Mouse (Mus musculus) spleen, postnatal 4 days (tissue): ENCODE results near the gene Hist1h2af.
"Not testable (repeated sequence)": the region's sequence is repeated elsewhere in the genome, so short reads cannot be mapped to it uniquely, and the experiment has no call there.

Source experiments
- DNase-seq, 2 experiments: peaks; one replicate each; pipeline ENCODE4 v3.0.0; 2022; ENCODE audit warnings: low spot score in 2 of 2

Hist1h2af gene

DNA sequence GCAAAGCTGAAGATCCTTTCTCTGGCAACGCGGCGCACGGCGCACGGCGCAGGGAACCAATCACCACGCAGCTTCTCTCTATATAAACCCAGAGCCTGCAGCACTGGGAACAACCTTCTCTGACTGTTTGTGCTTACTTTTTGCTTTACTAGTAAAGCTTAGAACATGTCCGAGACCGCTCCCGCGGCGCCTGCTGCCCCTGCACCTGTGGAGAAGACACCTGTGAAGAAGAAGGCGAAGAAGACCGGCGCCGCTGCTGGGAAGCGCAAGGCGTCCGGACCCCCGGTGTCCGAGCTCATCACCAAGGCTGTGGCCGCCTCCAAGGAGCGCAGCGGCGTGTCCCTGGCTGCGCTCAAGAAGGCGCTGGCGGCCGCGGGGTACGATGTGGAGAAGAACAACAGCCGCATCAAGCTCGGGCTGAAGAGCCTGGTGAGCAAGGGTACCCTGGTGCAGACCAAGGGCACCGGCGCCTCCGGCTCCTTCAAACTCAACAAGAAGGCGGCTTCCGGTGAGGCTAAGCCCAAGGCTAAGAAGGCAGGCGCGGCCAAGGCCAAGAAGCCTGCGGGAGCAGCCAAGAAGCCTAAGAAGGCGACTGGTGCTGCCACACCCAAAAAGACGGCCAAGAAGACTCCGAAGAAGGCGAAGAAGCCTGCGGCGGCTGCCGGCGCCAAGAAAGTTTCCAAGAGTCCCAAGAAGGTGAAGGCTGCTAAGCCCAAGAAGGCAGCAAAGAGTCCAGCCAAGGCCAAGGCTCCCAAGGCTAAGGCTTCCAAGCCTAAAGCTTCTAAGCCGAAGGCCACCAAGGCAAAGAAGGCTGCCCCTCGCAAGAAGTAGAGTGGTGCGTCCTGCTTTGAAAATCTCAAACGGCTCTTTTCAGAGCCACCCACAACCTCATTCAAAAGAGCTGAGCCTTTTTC is 21.5 kb downstream of the Hist1h2af start:
- peak; percentile 92 to 98 for DNase-seq

- peak; percentile 78 to 88 for DNase-seq
Observed at GRCm38 (mm10) chr13:23555839-23556416, 22.2 kb downstream of the Hist1h2af start.

GRCm38 (mm10) chr13:23556906-23557305 is 23.2 kb downstream of the Hist1h2af start:
- no peak for DNase-seq

DNA sequence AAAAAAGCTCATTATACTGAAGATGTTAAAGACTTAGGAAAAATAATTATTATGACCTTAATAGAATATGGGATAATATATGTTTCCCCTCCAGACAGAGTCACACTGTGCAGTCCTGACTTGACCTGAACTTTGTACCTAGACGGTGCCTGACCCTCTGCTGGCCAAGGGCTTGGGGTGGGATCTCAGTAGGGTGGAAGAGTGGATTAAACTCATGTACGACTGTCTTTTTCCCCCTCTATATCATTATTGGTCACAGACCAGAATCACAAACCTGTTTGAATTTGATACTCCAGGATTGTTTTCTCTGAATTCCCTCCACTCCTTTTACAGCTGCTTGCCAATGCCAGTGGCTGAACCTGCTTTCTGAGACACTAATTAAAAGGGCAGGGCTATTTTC is 27.0 kb downstream of the Hist1h2af start:
- not testable (repeated sequence) for DNase-seq

DNA sequence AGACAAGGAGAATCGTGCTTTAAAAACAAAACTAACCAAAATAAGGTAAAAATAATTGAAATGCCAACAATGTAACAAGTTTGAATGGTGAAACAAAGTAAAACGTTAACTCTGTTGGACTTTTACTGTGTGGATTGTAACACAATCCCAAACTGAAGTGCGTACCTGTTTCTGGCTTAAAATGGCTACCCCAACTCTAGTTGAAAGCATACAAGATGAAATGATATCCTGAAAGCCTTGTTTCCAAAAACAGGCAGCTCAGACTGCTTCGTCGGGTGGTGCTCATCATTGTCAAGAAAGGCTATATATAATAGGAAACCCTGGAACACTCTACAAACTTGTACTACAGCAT is 27.8 kb downstream of the Hist1h2af start:
- not testable (repeated sequence) for DNase-seq

- DNase-seq = peak; percentile 94 to 98
Observed at GRCm38 (mm10) chr13:23561883-23562659, 28.4 kb downstream of the Hist1h2af start, which contains the start of gene Hist1h3e. Hist1h3e (minus strand) TSS chr13:23562369.

DNA sequence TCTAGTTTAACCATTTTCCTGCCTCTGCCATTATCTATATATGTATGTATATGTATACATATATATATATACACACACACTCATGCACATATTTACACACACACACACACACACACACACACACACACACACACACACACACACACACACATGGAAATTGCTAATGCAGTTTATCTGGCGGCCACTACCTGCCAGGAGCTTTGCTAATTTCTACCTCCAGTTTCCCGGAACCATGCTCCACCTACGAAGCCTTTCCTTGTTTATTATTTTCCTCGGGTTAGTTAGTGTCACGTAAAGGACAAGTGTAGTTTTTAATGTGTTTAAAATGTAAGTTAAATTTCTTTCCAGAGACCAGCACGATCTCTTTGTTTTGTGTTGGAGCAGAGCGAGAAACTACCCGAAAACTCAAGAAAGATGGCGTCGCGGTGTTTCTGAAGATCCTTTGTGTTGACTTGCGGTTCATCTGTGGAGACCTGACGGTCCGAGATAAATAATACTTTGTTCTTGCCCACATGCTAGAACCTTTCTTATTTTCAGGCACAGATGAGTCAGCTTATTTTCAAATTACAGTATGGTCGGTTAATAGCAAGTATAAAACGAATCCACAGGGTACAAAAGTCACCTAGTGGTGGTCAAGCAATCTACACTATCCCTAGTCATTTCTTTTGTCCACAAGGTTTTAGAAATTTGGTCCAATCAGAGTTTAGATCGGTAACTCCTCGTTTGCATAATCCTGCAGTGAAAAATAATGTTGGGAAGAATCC is 29.2 kb downstream of the Hist1h2af start:
- peak in 1 of 2 experiments; percentile 62 for DNase-seq

DNA sequence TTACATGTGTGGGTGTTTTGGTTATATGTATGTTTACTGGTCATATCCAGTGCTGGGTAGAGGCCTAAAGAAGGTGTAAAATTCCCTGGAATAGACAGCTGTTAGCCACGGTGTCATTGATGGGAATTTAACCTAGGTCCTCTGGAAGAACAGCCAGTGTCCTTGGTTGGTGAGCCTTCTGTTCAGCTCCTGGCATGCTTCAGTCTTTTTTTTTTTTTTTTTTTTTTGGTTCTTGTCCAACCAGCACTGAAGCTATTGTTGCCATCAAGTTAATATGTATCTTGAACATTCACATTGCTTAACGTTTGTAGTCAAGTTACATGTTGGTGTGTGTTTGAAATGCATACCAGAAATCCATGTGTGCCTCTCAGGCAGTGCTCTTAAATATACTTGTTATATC is 30.8 kb downstream of the Hist1h2af start:
- DNase-seq = no peak

DNA sequence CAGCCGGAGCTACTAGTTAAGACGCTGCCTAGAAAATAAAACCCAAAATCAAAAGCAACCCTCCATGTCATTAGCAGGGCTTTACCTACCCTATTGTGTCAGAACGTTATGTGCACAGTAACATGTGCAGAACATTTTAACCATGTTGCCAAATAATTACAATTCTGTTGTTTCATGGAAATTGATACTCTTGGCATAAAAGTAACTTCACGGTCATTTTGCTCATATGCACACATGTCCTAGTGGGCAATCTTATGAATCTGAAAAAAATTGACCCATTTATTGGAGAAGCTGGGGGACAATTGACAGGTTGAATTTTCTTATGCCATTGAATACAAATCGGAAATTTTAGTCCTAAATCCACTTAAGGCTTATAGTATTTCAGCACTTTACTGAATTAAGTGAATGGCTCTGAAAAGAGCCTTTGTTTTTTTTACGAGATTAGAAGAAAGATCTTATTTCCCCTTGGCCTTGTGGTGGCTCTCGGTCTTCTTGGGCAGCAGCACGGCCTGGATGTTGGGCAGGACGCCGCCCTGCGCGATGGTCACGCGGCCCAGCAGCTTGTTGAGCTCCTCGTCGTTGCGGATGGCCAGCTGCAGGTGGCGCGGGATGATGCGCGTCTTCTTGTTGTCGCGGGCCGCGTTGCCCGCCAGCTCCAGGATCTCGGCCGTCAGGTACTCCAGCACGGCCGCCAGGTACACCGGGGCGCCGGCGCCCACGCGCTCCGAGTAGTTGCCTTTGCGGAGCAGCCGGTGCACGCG is 36.7 kb downstream of the Hist1h2af start:
- not testable (repeated sequence) for DNase-seq

DNA sequence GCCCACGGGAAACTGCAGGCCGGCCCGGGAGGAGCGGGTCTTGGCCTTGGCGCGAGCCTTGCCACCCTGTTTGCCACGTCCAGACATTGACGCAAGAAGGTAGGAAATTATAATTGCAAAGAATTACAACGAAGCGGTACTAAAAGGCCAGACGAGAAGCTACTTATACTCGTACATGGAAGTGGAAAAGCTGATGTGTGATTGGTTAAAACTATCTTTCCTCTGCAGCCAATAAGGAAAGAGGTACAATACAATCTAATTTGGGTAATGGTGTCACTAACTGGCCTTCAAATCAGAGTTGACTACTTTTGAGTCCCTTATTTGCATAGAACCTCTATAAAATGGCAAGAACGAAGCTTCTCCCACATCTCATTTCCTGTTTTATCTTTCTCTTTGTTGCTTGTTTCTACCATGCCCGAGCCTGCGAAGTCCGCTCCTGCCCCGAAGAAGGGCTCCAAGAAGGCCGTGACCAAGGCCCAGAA is 37.4 kb downstream of the Hist1h2af start, which contains the start of the genes Hist1h2ae and Hist1h2bg:
Gene Hist1h2ae, minus strand, starts transcription at position 199 of the 482 bp plus-strand sequence.
Gene Hist1h2bg, plus strand, starts transcription at position 375 of the 482 bp plus-strand sequence.
- peak; percentile 85 to 92 for DNase-seq

DNA sequence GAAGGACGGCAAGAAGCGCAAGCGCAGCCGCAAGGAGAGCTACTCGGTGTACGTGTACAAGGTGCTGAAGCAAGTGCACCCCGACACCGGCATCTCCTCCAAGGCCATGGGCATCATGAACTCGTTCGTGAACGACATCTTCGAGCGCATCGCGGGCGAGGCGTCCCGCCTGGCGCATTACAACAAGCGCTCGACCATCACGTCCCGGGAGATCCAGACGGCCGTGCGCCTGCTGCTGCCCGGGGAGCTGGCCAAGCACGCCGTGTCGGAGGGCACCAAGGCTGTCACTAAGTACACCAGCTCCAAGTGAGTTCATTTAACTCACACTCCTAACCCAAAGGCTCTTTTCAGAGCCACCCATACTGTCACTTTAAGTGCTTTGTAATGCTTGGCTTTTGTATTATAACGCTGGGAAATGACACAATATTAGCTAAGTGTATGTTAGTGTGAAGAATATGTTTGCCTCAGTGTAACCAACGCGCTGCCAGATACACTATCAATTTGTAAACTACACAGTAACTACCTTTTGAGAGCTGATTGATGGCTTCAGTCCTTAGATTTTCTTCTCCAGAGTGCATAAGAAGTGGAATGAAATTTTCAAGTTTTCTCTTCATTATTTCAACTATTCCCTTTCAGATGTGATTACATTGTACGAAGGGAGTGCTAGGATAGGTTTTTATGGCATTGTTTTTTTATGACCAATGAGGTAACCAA is 38.0 kb downstream of the Hist1h2af start:
- DNase-seq = not testable (repeated sequence)

DNA sequence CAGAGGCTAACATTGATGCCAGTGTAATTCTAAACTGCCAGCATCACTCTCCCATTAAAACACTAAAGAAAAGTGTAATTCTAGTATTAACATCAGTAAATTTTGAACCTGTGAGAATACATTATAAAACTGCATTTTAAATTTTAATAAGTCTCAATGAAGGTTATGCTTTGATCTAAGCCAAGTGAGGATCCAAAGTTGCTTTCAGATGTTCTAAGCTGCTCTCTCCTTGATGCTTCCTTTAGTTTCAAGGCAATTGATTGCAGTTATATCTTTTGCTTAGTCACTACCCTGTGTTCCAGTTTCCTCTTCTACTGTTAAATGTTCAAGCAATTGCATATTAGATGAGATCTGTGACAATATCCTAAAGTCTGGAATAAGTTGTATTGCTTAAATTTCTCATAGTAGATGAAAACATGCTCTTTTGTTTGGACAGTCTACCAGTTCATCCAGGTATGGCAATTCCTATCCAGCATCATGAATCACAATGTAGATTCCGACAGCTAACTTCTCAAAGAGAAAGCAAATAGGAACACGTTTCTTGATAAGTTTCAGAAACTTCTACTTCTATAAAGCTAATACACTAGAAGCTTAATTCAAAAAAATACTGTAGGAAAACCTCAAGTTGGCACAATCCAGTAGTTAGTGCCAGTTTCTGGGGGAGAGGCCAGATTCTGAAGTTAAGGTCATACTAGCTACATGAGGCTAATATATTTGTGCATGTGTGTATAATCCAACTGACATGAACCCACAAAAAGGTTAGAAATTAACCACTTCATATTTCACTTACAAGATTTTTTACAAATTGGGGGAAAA is 38.7 kb downstream of the Hist1h2af start:
- DNase-seq = peak in 1 of 2 experiments; percentile 31

DNA sequence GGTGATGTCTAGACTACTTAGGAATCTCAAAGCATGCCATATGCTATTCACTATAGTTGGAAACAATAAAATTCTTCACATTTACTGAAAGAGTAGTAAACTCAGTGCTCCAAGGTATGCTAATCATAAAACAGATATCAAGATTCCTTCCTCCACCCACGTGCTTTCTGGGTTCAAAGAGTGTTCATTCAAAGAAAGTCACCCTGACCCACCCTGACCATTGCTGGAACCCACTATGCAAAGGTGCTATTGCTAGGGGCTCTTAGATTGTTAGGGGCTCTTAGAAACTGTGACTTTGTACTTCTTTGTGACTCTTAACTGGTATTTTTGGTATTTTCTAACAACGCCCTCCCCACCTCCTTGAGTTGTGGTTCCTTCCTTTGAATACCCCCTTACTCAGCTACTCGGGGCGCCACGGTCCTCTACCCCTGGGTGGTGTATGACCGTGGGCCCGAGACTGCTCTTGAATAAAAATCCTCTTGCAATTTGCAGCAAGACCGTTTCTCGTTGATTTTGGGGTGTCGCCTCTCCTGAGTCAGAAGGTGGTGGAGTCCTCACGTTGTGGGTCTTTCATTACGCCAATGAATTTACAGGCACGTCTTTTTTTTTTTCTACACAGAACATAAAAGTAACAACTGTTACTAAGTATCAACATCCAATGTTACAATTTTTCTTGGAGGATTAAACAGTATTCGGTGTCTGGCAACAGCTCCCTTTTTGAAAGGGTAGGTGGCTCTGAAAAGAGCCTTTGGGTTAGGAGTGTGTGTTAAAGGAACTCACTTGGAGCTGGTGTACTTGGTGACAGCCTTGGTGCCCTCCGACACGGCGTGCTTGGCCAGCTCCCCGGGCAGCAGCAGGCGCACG is 39.6 kb downstream of the Hist1h2af start:
- DNase-seq = peak in 1 of 2 experiments; percentile 78

DNA sequence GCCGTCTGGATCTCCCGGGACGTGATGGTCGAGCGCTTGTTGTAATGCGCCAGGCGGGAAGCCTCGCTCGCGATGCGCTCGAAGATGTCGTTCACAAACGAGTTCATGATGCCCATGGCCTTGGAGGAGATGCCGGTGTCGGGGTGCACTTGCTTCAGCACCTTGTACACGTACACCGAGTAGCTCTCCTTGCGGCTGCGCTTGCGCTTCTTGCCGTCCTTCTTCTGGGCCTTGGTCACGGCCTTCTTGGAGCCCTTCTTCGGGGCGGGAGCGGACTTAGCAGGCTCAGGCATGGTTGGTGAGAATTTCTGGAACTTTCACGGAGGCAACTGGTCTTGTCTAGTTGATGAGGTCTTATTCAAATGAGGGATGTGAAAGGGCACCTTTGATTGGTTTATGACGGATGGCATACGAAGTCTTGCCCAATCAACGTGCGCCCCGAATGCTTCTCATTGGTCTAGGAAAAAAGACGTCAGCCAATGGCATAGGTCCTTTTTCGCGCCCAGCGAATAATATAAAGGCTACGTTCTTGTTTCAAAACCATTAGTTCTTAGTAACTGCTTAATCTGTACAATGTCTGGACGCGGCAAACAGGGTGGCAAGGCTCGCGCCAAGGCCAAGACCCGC is 40.3 kb downstream of the Hist1h2af start, which contains the start of the genes Hist1h2bf and Hist1h2ad:
Gene Hist1h2bf, minus strand, starts transcription at position 299 of the 627 bp plus-strand sequence.
Gene Hist1h2ad, plus strand, starts transcription at position 484 of the 627 bp plus-strand sequence.
- peak; percentile 91 to 93 for DNase-seq

DNA sequence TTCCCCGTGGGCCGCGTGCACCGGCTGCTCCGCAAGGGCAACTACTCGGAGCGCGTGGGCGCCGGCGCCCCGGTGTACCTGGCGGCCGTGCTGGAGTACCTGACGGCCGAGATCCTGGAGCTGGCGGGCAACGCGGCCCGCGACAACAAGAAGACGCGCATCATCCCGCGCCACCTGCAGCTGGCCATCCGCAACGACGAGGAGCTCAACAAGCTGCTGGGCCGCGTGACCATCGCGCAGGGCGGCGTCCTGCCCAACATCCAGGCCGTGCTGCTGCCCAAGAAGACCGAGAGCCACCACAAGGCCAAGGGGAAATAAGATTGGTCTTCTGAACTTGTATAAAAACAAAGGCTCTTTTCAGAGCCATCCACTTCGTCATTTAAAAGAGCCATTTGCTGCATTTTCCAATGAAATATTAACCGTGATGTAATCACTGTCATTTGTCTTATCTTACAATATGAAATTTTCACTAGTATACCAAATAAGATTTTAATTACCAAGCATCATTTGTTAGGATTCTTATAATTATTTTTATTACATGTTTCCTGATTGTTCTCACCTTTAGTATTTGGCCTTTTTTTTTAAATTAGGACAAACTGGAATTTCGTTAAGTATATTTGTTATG is 41.0 kb downstream of the Hist1h2af start:
- peak in 1 of 2 experiments; percentile 60 for DNase-seq

DNA sequence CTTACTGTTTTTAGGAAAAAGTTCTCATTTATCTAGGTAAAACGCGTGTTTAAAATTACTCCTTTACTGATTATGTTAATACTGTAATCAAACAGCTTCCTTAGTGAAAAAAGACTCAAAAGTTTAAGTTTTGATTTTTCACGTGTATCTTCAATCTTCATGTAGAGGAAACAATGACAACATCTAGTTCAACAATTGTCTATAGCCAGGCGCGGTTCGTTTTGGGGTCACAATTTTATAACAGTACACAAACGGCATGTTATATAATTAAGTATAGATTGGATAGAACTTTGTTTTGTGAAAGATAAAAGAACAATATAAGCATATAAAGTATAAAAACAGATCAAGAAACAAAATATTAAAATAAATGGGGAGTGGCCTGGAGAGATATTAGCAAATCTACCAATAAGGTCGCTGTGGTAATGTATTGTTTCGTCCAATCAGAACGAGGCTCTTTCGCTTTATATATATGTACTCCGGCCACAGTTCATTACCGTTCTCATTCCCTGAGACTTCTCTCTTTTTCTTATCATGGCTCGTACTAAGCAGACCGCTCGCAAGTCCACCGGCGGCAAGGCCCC is 41.7 kb downstream of the Hist1h2af start, which contains the start of gene Hist1h3d:
Gene Hist1h3d, plus strand, starts transcription at position 493 of the 581 bp plus-strand sequence.
- DNase-seq = peak; percentile 79 to 82
